Comparison of ENCODE assay signal across 8 mouse cellular contexts in the genomic region with DNA sequence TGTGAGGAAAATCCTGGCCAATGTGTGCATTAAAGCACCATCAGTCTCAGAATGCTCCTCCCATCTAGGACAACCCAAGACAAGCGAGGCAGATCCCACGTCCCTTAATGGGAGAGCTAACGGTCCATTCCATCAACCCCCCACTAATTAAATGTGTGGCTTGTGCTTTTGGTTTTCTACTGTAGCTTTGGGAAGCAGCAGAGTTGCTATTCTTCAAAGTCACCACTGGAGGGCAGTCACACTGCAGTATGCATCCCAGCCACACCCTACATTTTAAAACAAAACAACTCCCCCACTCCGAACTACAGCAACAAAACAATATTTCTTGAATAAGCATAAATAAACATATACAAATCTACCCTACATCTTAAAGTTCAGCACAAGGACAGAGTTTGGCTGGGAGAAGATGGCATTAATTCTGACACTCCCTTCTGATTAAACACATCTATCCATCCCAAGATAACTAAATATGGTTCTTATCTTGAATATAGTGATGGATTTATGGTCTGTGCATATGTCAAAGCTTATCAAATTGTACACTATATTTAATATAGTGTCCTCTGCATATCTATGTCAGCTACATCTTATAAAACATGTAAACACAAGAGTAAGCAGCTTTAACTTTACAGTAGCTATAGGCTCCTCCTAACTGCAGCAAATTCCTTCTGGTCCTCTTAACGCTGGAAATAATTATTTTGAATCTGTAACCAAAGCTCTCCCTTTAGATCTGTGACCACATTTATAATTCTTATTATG.
DNase-seq lines count a peak whose midpoint lies in the region; ATAC-seq and TF ChIP-seq lines count a peak whose summit lies in the region.

No protein-coding gene starts in this region.

- H3K4me2 ChIP-seq in forebrain, embryonic 11.5 days (ENCODE audit: low read depth, low read length, severe bottlenecking) = no peak overlapping the region
- no peak overlapping the region for H3K4me2 ChIP-seq in forebrain, embryonic 14.5 days (ENCODE audit: low read length)

- ATAC-seq in forebrain, embryonic 11.5 days (replicated peaks; ENCODE audit: low FRiP score) = peak; percentile 49; the same call in 1 of the 2 replicates
- ATAC-seq in forebrain, embryonic 14.5 days = peak; percentile 54
- peak; percentile 98 for ATAC-seq in megakaryocyte progenitor cell, adult 5-6 weeks (replicated peaks; ENCODE audit: poor library complexity)

- H3K4me3 ChIP-seq in forebrain, embryonic 11.5 days (ENCODE audit: low read depth, low read length) = no peak overlapping the region
- no peak overlapping the region for H3K4me3 ChIP-seq in forebrain, embryonic 10.5 days
- no peak overlapping the region for H3K4me3 ChIP-seq in testis, adult 2 months (ENCODE audit: control insufficient read depth, low read depth, low read length)
- H3K4me3 ChIP-seq in forebrain, embryonic 14.5 days (ENCODE audit: low read depth, low read length) = no peak overlapping the region

- TF ChIP-seq CTCF in testis, adult 2 months (IDR thresholded peaks at IDR 0.05; ENCODE audit: control insufficient read depth, insufficient read depth, insufficient replicate concordance, low read depth, low read length) = peak; percentile 53; the same call in 1 of the 2 replicates

- H3K9me3 ChIP-seq in forebrain, embryonic 11.5 days (ENCODE audit: control insufficient read depth, low read length) = no peaks in the 10 kb centered on the region
- H3K9me3 ChIP-seq in forebrain, embryonic 10.5 days = no peaks in the 10 kb centered on the region
- no peaks in the 10 kb centered on the region for H3K9me3 ChIP-seq in forebrain, embryonic 14.5 days (replicated peaks; ENCODE audit: control insufficient read depth, low read length)

- no peak for TF ChIP-seq POLR2A in testis, adult 2 months (IDR thresholded peaks at IDR 0.05; ENCODE audit: control insufficient read depth, low read depth, low read length)

- no peak for DNase-seq in forebrain, embryonic 11.5 days (ENCODE audit: low spot score)
- DNase-seq in forebrain, embryonic 10.5 days (ENCODE audit: extremely low spot score, low spot score) = no peak
- DNase-seq in testis, postnatal 14 days (ENCODE audit: low spot score) = no peak
- DNase-seq in forebrain, embryonic 14.5 days (ENCODE audit: low spot score) = peak; percentile 79
- no peak for DNase-seq in right cerebral cortex, postnatal 4 days
- DNase-seq in right cerebral cortex, adult 18-20 months = no peak

- H3K4me1 ChIP-seq in forebrain, embryonic 11.5 days (replicated peaks; ENCODE audit: control insufficient read depth, insufficient read depth, low read length) = no peaks in the 10 kb centered on the region
- H3K4me1 ChIP-seq in forebrain, embryonic 10.5 days = no peaks in the 10 kb centered on the region
- H3K4me1 ChIP-seq in testis, adult 2 months (ENCODE audit: control insufficient read depth, insufficient read depth, low read length) = no peaks in the 10 kb centered on the region
- no peaks in the 10 kb centered on the region; the same call in 1 of the 2 replicates for H3K4me1 ChIP-seq in forebrain, embryonic 14.5 days (ENCODE audit: control insufficient read depth, insufficient read depth, low read length)

- no peak overlapping the region for H3K27ac ChIP-seq in forebrain, embryonic 11.5 days (ENCODE audit: low read depth, low read length)
- no peak overlapping the region for H3K27ac ChIP-seq in forebrain, embryonic 10.5 days
- H3K27ac ChIP-seq in testis, adult 2 months (ENCODE audit: control insufficient read depth, insufficient read depth, low read depth, low read length) = no peak overlapping the region
- H3K27ac ChIP-seq in forebrain, embryonic 14.5 days (ENCODE audit: low read depth, low read length) = no peak overlapping the region

- no peaks in the 10 kb centered on the region for H3K36me3 ChIP-seq in forebrain, embryonic 11.5 days (ENCODE audit: control insufficient read depth, insufficient read depth, low read length)
- no peaks in the 10 kb centered on the region for H3K36me3 ChIP-seq in forebrain, embryonic 10.5 days (replicated peaks)
- no peaks in the 10 kb centered on the region for H3K36me3 ChIP-seq in testis, adult 2 months (ENCODE audit: control insufficient read depth, insufficient read depth, low read length)
- H3K36me3 ChIP-seq in forebrain, embryonic 14.5 days (ENCODE audit: control insufficient read depth, insufficient read depth, low read length) = no peaks in the 10 kb centered on the region

- no peaks in the 10 kb centered on the region for H3K27me3 ChIP-seq in forebrain, embryonic 11.5 days (ENCODE audit: control insufficient read depth, insufficient read depth, low read length)
- no peaks in the 10 kb centered on the region for H3K27me3 ChIP-seq in forebrain, embryonic 10.5 days (ENCODE audit: poor library complexity, severe bottlenecking)
- H3K27me3 ChIP-seq in testis, adult 2 months (ENCODE audit: control insufficient read depth, insufficient read depth, low read length) = no peaks in the 10 kb centered on the region
- H3K27me3 ChIP-seq in forebrain, embryonic 14.5 days (replicated peaks; ENCODE audit: control insufficient read depth, insufficient read depth, low read length) = no peaks in the 10 kb centered on the region

- 19% methylated on average over 5 of the region's 5 CpGs for WGBS in forebrain, embryonic 11.5 days
- WGBS in forebrain, embryonic 10.5 days = 32% methylated on average over 5 of the region's 5 CpGs
- 14% methylated on average over 5 of the region's 5 CpGs for WGBS in forebrain, embryonic 14.5 days

- no peak overlapping the region for H3K9ac ChIP-seq in forebrain, embryonic 11.5 days (ENCODE audit: low read length)
- no peak overlapping the region for H3K9ac ChIP-seq in forebrain, embryonic 14.5 days (ENCODE audit: low read length)
